ENCODE assay signal across 9 mouse cellular contexts in the genomic region with DNA sequence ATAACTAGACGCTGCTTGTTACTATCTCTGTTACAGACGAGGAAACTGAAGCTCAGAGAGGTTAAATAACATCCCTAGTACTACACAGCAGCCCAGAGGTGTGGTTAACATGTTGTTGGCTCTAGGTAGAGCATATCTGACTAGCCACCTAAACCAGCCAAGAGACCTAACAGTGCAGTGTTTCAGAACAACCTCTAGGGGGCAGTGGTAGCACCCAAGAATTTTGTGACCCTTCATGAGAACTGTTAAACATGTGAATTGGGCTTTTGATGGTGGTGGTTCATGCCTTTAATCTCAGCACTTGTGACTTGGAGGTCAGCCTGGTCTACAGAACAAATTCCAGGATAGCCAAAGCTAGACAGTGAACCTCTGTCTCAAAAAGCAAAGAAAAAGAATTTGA. TPM values are rescaled to one million over a fixed set of nuclear protein-coding genes. Genes with fewer than 3 reads are reported as not detected.
DNase-seq lines count a peak whose midpoint lies in the region; ATAC-seq lines count a peak whose summit lies in the region.
"Had no signal": no experiment of that assay in that cellular context is flagged by ENCODE, and none has a peak within 500 bp of the region (broad histone marks: within the 10 kb centered on the region; RNA-seq: fewer than 3 reads in every experiment).

No protein-coding gene starts in this region.

- DNase-seq in heart, adult 18-20 months, result peak; percentile 49 to 78
- DNase-seq in B cell, adult 2 months, result peak; percentile 71 to 75
- peak; percentile 42 for DNase-seq in adrenal gland, adult 2 months
- DNase-seq in embryo, embryonic 9.5 days (ENCODE audit: extremely low spot score), result peak; percentile 49
- DNase-seq in yolk sac, embryonic 10.5 days (ENCODE audit: low spot score), result peak; percentile 25

- no peaks in the 10 kb centered on the region for H3K9me3 ChIP-seq in heart, embryonic 11.5 days (replicated peaks; ENCODE audit: control insufficient read depth, low read length)
- no peaks in the 10 kb centered on the region for H3K9me3 ChIP-seq in intestine, embryonic 15.5 days

- H3K4me3 ChIP-seq in heart, embryonic 11.5 days (ENCODE audit: low read depth, low read length), result no peak overlapping the region
- no peak overlapping the region for H3K4me3 ChIP-seq in intestine, embryonic 15.5 days (replicated peaks)

- H3K4me1 ChIP-seq in heart, embryonic 11.5 days (ENCODE audit: control insufficient read depth, insufficient read depth, low read length), result peaks cover 5% of the 10 kb centered on the region; the same call in 1 of the 2 replicates
- peaks cover 1% of the 10 kb centered on the region for H3K4me1 ChIP-seq in intestine, embryonic 15.5 days (replicated peaks)

- 26% methylated on average over 2 of the region's 2 CpGs for WGBS in heart, embryonic 11.5 days (ENCODE audit: insufficient replicate concordance)
- 33% methylated on average over 2 of the region's 2 CpGs for WGBS in intestine, embryonic 15.5 days

- no peak overlapping the region for H3K27ac ChIP-seq in heart, embryonic 11.5 days (ENCODE audit: low read depth, low read length)
- no peak overlapping the region for H3K27ac ChIP-seq in intestine, embryonic 15.5 days
- H3K27ac ChIP-seq: macrophage had no signal

- no peaks in the 10 kb centered on the region for H3K36me3 ChIP-seq in heart, embryonic 11.5 days (ENCODE audit: control insufficient read depth, insufficient read depth, low read length)
- no peaks in the 10 kb centered on the region for H3K36me3 ChIP-seq in intestine, embryonic 15.5 days

- H3K27me3 ChIP-seq in heart, embryonic 11.5 days (ENCODE audit: control insufficient read depth, insufficient read depth, low read length), result no peaks in the 10 kb centered on the region
- no peaks in the 10 kb centered on the region for H3K27me3 ChIP-seq in intestine, embryonic 15.5 days (replicated peaks)

- no peak overlapping the region for H3K9ac ChIP-seq in heart, embryonic 11.5 days (ENCODE audit: low read depth, low read length)
- H3K9ac ChIP-seq in intestine, embryonic 15.5 days, result no peak overlapping the region

- no peak overlapping the region for H3K4me2 ChIP-seq in heart, embryonic 11.5 days
- H3K4me2 ChIP-seq in intestine, embryonic 15.5 days (replicated peaks), result no peak overlapping the region

- ATAC-seq in heart, embryonic 11.5 days (replicated peaks; ENCODE audit: insufficient number of reproducible peaks, low FRiP score, low TSS enrichment), result no peak
- ATAC-seq in intestine, embryonic 15.5 days, result peak; percentile 43; the same call in 1 of the 2 replicates
- ATAC-seq in megakaryocyte-erythroid progenitor cell, adult 5-6 weeks (replicated peaks; ENCODE audit: low FRiP score, low TSS enrichment, poor library complexity, severe bottlenecking), result peak; percentile 88

RNA-seq across cellular contexts. Expression of gene Tbc1d1, which starts 46.2 kb away (rescaled TPM):
- 10 to 100 TPM; 11.0 to 13.3 TPM for total RNA-seq in heart, adult 18-20 months (2021)
- polyA plus RNA-seq in heart, embryonic 11.5 days (2014; fragmentation: Nextera tagmentation; extraction: Ambion mirVana), result 36.3 and 41.5 TPM in 2 replicates
- 10 to 100 TPM in 1 of 2 experiments, 1 to 10 TPM in 1; 9.7 to 14.2 TPM for total RNA-seq in adrenal gland, adult 2 months (2021)
- 7.4 and 10.2 TPM in 2 replicates for polyA plus RNA-seq in adrenal gland, adult 2 months (2012; rRNA removed)
- polyA plus RNA-seq in intestine, embryonic 15.5 days (2015; fragmentation: Nextera tagmentation; extraction: Ambion mirVana), result 32.1 and 32.3 TPM in 2 replicates
- total RNA-seq in megakaryocyte-erythroid progenitor cell, adult 5-6 weeks (2014; fragmentation: Nextera tagmentation), result 6.7 and 11.3 TPM in 2 replicates
- 15.8 and 15.9 TPM in 2 replicates for total RNA-seq in megakaryocyte-erythroid progenitor cell, adult 5-6 weeks (2017)
